Mouse (Mus musculus): ENCODE results near the gene Slc25a10.

Gene Slc25a10

GRCm38 (mm10) chr11:120491317-120492023 lies at the start of gene Slc25a10:
Gene Slc25a10 (plus strand): TSS chr11:120491840.
- DNase-seq (ENCODE audit: extremely low read depth, insufficient read length, low spot score): peak; percentile 93

- DNase-seq (ENCODE audit: extremely low read depth, insufficient read length, low spot score): no peak
Measured at GRCm38 (mm10) chr11:120442344-120442743, 49.3 kb upstream of the Slc25a10 start, which contains the start of gene Tspan10. Gene Tspan10 (plus strand): TSS chr11:120442644.

- DNase-seq (ENCODE audit: extremely low read depth, insufficient read length, low spot score): no peak
Measured at GRCm38 (mm10) chr11:120442765-120443280, 48.8 kb upstream of the Slc25a10 start.

GRCm38 (mm10) chr11:120444106-120444505 lies 47.5 kb upstream of the Slc25a10 start:
- no peak for DNase-seq (ENCODE audit: extremely low read depth, insufficient read length, low spot score)

GRCm38 (mm10) chr11:120445475-120445874 lies 46.2 kb upstream of the Slc25a10 start:
- DNase-seq (ENCODE audit: extremely low read depth, insufficient read length, low spot score): no peak

- no peak for DNase-seq (ENCODE audit: extremely low read depth, insufficient read length, low spot score)
Measured at GRCm38 (mm10) chr11:120447179-120447578, 44.5 kb upstream of the Slc25a10 start.

GRCm38 (mm10) chr11:120452246-120452645 lies 39.4 kb upstream of the Slc25a10 start:
- no peak for DNase-seq (ENCODE audit: extremely low read depth, insufficient read length, low spot score)

GRCm38 (mm10) chr11:120453306-120453705 lies 38.3 kb upstream of the Slc25a10 start, which contains the start of gene Pde6g:
Gene Pde6g (minus strand): TSS chr11:120453500.
- DNase-seq (ENCODE audit: extremely low read depth, insufficient read length, low spot score): no peak

GRCm38 (mm10) chr11:120454965-120455364 lies 36.7 kb upstream of the Slc25a10 start:
- DNase-seq (ENCODE audit: extremely low read depth, insufficient read length, low spot score): no peak

GRCm38 (mm10) chr11:120455413-120455812 lies 36.2 kb upstream of the Slc25a10 start:
- no peak for DNase-seq (ENCODE audit: extremely low read depth, insufficient read length, low spot score)

GRCm38 (mm10) chr11:120457370-120457769 lies 34.3 kb upstream of the Slc25a10 start:
- no peak for DNase-seq (ENCODE audit: extremely low read depth, insufficient read length, low spot score)

GRCm38 (mm10) chr11:120457772-120458751 lies 33.6 kb upstream of the Slc25a10 start, which contains the start of the genes Oxld1 and Ccdc137:
Gene Oxld1 (minus strand): TSS chr11:120458068.
Gene Ccdc137 (plus strand): TSS chr11:120458115.
- DNase-seq (ENCODE audit: extremely low read depth, insufficient read length, low spot score): peak; percentile 91

GRCm38 (mm10) chr11:120458847-120459597 lies 32.6 kb upstream of the Slc25a10 start:
- DNase-seq (ENCODE audit: extremely low read depth, insufficient read length, low spot score): no peak

- DNase-seq (ENCODE audit: extremely low read depth, insufficient read length, low spot score): no peak
Measured at GRCm38 (mm10) chr11:120463536-120463935, 28.1 kb upstream of the Slc25a10 start.

GRCm38 (mm10) chr11:120464365-120464764 lies 27.3 kb upstream of the Slc25a10 start:
- no peak for DNase-seq (ENCODE audit: extremely low read depth, insufficient read length, low spot score)

- peak; percentile 72 for DNase-seq (ENCODE audit: extremely low read depth, insufficient read length, low spot score)
Measured at GRCm38 (mm10) chr11:120465521-120465920, 26.1 kb upstream of the Slc25a10 start.

- peak; percentile 98 for DNase-seq (ENCODE audit: extremely low read depth, insufficient read length, low spot score)
Measured at GRCm38 (mm10) chr11:120467051-120467735, 24.4 kb upstream of the Slc25a10 start, which contains the start of gene Arl16. Gene Arl16 (minus strand): TSS chr11:120467607.

- no peak for DNase-seq (ENCODE audit: extremely low read depth, insufficient read length, low spot score)
Measured at GRCm38 (mm10) chr11:120467736-120468092, 23.9 kb upstream of the Slc25a10 start.

- DNase-seq (ENCODE audit: extremely low read depth, insufficient read length, low spot score): no peak
Measured at GRCm38 (mm10) chr11:120472052-120472451, 19.6 kb upstream of the Slc25a10 start.

Measured in 3134 (cell line).